9 mouse cellular contexts compared by ENCODE assay signal in genomic region chr14:22577411-22578037, GRCm38 (mm10).
A peak's percentile ranks its signal among the peaks of the same experiment; 100 is the strongest.
DNase-seq lines count a peak whose midpoint lies in the region; ATAC-seq and TF ChIP-seq lines count a peak whose summit lies in the region.
"Had no signal": no experiment of that assay in that cellular context is flagged by ENCODE, and none has a peak within 500 bp of the region (broad histone marks: within the 10 kb centered on the region; RNA-seq: fewer than 3 reads in every experiment).

No protein-coding gene starts in this region.

- no peaks in the 10 kb centered on the region for H3K36me3 ChIP-seq in intestine, postnatal 0 days (ENCODE audit: control insufficient read depth, insufficient read depth)
- no peaks in the 10 kb centered on the region for H3K36me3 ChIP-seq in midbrain, postnatal 0 days (ENCODE audit: insufficient read depth, low read length)
- H3K36me3 ChIP-seq: embryonic facial prominence, embryonic 12.5 days had no signal

- no peaks in the 10 kb centered on the region for H3K4me1 ChIP-seq in intestine, postnatal 0 days (replicated peaks; ENCODE audit: control insufficient read depth, insufficient read depth, low read length)
- no peaks in the 10 kb centered on the region for H3K4me1 ChIP-seq in midbrain, postnatal 0 days (ENCODE audit: insufficient read depth, low read length)

- peak overlapping the region; percentile 61; the same call in 1 of the 2 replicates for H3K27ac ChIP-seq in gastrocnemius, adult 2 months
- no peak overlapping the region for H3K27ac ChIP-seq in intestine, postnatal 0 days (ENCODE audit: low read depth, low read length)
- peak overlapping the region; percentile 26; the same call in 1 of the 2 replicates for H3K27ac ChIP-seq in midbrain, postnatal 0 days (ENCODE audit: low read depth, low read length)
- H3K27ac ChIP-seq: embryonic facial prominence, embryonic 12.5 days had no signal

- WGBS in intestine, postnatal 0 days, result 45% methylated on average over 13 of the region's 13 CpGs
- 18% methylated on average over 13 of the region's 13 CpGs for WGBS in midbrain, postnatal 0 days

- no peaks in the 10 kb centered on the region for H3K27me3 ChIP-seq in intestine, postnatal 0 days (replicated peaks; ENCODE audit: control insufficient read depth, insufficient read depth, low read length)
- H3K27me3 ChIP-seq in midbrain, postnatal 0 days (ENCODE audit: insufficient read depth, low read length), result peaks cover 3% of the 10 kb centered on the region; the same call in 1 of the 2 replicates

- H3K9ac ChIP-seq in intestine, postnatal 0 days (ENCODE audit: low read depth, low read length), result no peak overlapping the region
- no peak overlapping the region for H3K9ac ChIP-seq in midbrain, postnatal 0 days (replicated peaks; ENCODE audit: low read length, poor library complexity, severe bottlenecking)
- H3K9ac ChIP-seq: embryonic facial prominence, embryonic 12.5 days had no signal

- no peak for DNase-seq in gastrocnemius, adult 2 months
- DNase-seq in gastrocnemius, postnatal 14 days, result no peak
- peak; percentile 87 for DNase-seq in embryo, embryonic 10.5 days (ENCODE audit: low spot score)
- peak; percentile 40 for DNase-seq in midbrain, postnatal 0 days (ENCODE audit: low spot score)
- no peak for DNase-seq in thymus, postnatal 4 days
- no peak for DNase-seq in left cerebral cortex, postnatal 36 days (ENCODE audit: low spot score in 2 of 2)
- no peak for DNase-seq in thymus, postnatal 14 days

- 0 out of 2 replicates have a peak overlapping the region, but pooled peaks have one; percentile 21 for H3K4me2 ChIP-seq in intestine, postnatal 0 days (replicated peaks; ENCODE audit: low read depth)
- peak overlapping the region; percentile 36 for H3K4me2 ChIP-seq in midbrain, postnatal 0 days (ENCODE audit: low read depth, low read length, poor library complexity, severe bottlenecking)
- H3K4me2 ChIP-seq: embryonic facial prominence, embryonic 12.5 days had no signal

- intact Hi-C loops in gastrocnemius, adult 2 months (cut with DNase I), result loop anchor here (1.0 to 10.0 kb wide), 5 partner anchors 207 to 827 kb away; no protein-coding TSS in a partner anchor
- intact Hi-C loops in gastrocnemius, postnatal 14 days (cut with DNase I; ENCODE audit: low total_unique reads), result loop anchor here (5.0 kb wide), 1 partner anchor 600 kb away; no protein-coding TSS in a partner anchor
- intact Hi-C loops in left cerebral cortex, postnatal 36 days (cut with DNase I), result loop anchor here (2.0 to 10.0 kb wide), 3 partner anchors 227 to 591 kb away; no protein-coding TSS in a partner anchor

- H3K9me3 ChIP-seq in intestine, postnatal 0 days (ENCODE audit: control insufficient read depth), result no peaks in the 10 kb centered on the region
- no peaks in the 10 kb centered on the region for H3K9me3 ChIP-seq in midbrain, postnatal 0 days (ENCODE audit: low read length)
- H3K9me3 ChIP-seq: embryonic facial prominence, embryonic 12.5 days had no signal

- ATAC-seq in intestine, postnatal 0 days, result no peak
- no peak for ATAC-seq in midbrain, postnatal 0 days (ENCODE audit: low FRiP score)

- no peak for TF ChIP-seq CTCF in gastrocnemius, adult 2 months (IDR thresholded peaks at IDR 0.05)
- no peak for TF ChIP-seq CTCF in intestine, postnatal 0 days (IDR thresholded peaks at IDR 0.05; ENCODE audit: low read depth)
- TF ChIP-seq CTCF in midbrain, postnatal 0 days (IDR thresholded peaks at IDR 0.05), result no peak

- peak overlapping the region; percentile 50 for H3K4me3 ChIP-seq in gastrocnemius, adult 2 months
- no peak overlapping the region for H3K4me3 ChIP-seq in intestine, postnatal 0 days (ENCODE audit: low read depth, low read length)
- no peak overlapping the region for H3K4me3 ChIP-seq in midbrain, postnatal 0 days (ENCODE audit: low read depth, low read length)
- H3K4me3 ChIP-seq: embryonic facial prominence, embryonic 12.5 days had no signal

Comparison
In these comparisons a context has a peak if more than half of its experiments do, and no peak if none do; other contexts are left out.
1. DNase-seq: peak in embryo, embryonic 10.5 days (single experiment) and midbrain, postnatal 0 days (single experiment); none in gastrocnemius, adult 2 months (single experiment), gastrocnemius, postnatal 14 days (single experiment), thymus, postnatal 4 days (single experiment), left cerebral cortex, postnatal 36 days (0 of 2) and thymus, postnatal 14 days (single experiment).